Mouse (Mus musculus): Measurements from ENCODE around the gene Skor1. TPM values are rescaled to one million over a fixed set of nuclear protein-coding genes. Genes with fewer than 3 reads are reported as not detected.

The Skor1 gene
- total RNA-seq, 2 experiments from 2014 or later: 0.28 to 0.29 TPM

DNA sequence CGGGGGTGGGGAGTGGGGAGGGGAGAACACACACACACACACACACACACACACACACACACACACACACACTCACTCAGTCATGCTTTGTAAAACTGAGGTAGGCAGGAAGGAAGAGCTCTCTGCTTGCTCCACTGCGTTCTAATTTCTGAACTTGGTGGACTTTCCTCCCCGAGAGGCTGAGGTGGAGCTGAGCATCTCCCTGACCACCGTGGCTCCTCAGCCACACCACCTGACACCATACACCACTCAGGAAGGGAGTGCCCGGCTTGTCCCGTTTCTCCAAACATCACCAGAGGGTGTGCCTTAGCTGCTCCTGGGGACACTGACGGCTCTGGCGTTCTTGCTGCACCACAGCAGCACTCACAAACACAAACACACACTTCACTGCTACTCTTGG lies 29.5 kb upstream of the Skor1 start:
- intact Hi-C loops (cut with DNase I): no loop called here
- no peak for TF ChIP-seq CTCF (IDR thresholded peaks at IDR 0.05)
- H3K27ac ChIP-seq: no peak overlapping the region
- no peak overlapping the region for H3K4me3 ChIP-seq
- DNase-seq (ENCODE audit: extremely low spot score in 1 of 2, low spot score in 2 of 2): no peak

DNA sequence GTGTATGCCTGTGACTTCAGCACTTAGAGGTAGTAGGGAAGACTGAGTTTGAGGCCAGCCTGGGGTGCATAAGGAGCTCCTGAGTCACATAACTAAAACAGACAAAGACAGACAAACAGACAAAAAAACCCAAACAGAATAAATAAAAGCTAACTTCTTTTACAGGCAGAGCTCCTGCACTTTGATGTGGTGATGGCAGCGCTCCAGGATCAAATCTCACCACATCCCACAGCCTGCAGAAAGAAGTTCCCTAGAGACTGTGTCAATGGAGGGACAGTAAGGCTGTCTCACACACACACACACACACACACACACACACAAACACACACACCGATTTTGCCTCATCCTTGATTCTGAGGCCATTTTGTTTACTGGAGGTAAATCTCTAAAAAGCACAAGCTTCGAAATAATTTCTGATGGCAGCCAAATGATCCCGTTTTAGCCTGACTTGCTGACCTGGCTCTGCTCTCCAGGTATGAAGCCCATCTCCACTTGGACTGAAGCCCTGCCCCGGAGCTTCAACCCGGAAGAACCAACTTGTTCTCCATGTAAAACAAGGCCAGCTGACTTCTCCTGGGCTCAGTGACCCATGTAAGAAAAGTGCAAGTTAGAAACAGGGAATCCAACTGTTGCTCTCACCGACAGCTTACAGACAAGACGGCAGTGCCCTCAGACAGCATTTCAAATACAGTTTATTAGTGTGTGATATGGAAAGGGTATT lies 25.4 kb upstream of the Skor1 start:
- TF ChIP-seq CTCF (IDR thresholded peaks at IDR 0.05): no peak
- DNase-seq (ENCODE audit: extremely low spot score in 1 of 2, low spot score in 2 of 2): no peak
- intact Hi-C loops (cut with DNase I): no loop called here
- H3K27ac ChIP-seq: no peak overlapping the region
- no peak overlapping the region for H3K4me3 ChIP-seq

DNA sequence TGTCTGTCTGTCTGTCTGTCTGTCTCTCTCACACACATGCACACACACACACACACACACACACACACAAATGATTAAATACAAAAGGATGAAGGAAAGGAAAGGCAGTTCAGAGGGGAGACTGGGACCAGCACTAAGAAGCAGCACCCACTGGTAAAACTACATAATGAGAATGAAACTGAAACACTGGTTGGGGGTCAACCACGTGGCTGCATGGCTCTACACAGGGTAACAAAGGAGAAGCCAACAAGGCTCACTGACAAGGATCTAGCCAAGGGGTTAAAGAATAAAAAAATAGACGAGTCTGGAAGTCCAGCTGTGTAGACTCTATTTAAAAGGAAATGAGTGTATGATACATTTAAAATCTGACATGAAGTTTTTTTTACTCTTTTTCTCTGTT lies 23.2 kb upstream of the Skor1 start:
- no peak for DNase-seq (ENCODE audit: extremely low spot score in 1 of 2, low spot score in 2 of 2)
- H3K4me3 ChIP-seq: no peak overlapping the region
- no peak overlapping the region for H3K27ac ChIP-seq
- TF ChIP-seq CTCF (IDR thresholded peaks at IDR 0.05): no peak
- intact Hi-C loops (cut with DNase I): no loop called here

DNA sequence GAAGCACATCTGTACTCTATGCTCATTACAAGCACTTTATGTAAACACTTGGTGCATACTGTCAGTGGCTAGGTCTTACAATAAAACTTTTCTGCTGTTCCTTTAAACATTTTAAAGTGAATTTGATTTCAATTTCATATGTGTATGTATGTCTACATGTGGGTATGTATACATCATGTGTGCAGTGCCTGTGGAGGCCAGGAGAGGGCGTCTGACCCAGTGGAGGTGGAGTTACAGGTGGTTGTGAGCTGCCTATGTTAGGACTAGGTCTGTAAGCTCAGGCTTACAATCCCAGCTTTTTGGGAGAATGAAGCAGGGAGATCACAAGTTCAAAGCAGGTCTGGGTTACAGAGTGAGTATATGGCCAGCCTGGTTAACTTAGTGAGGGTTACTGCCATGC lies 20.4 kb upstream of the Skor1 start:
- Histone ChIP-seq H3K4me3 (no peak overlapping the region), H3K27ac (no peak overlapping the region)
- intact Hi-C loops (cut with DNase I): no loop called here
- no peak for DNase-seq (ENCODE audit: extremely low spot score in 1 of 2, low spot score in 2 of 2)
- TF ChIP-seq CTCF (IDR thresholded peaks at IDR 0.05): no peak; the same call in none of the 2 replicates

DNA sequence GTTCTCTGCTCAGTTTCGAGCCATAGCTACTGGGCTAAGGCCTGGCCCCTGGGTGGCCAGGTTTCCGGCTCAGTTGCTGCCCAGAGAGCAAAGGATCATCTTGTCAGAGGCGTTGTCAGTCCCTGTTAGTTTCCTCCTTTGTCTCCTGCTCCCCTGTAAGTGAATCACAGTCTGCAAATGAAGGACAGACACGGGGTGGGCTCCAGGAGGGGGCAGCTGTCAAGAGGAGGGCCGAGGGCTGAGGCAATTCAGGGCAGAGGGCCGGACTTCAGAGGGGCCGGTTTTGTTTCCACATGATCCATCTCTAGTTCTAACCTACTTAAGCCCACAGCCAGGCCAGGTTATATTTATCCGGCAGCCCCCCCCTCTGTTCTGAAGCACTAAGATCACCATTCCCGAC lies 16.3 kb upstream of the Skor1 start:
- Histone ChIP-seq H3K27ac (no peak overlapping the region), H3K4me3 (no peak overlapping the region)
- no peak for TF ChIP-seq CTCF (IDR thresholded peaks at IDR 0.05)
- no peak for DNase-seq (ENCODE audit: extremely low spot score in 1 of 2, low spot score in 2 of 2)
- intact Hi-C loops (cut with DNase I): no loop called here

DNA sequence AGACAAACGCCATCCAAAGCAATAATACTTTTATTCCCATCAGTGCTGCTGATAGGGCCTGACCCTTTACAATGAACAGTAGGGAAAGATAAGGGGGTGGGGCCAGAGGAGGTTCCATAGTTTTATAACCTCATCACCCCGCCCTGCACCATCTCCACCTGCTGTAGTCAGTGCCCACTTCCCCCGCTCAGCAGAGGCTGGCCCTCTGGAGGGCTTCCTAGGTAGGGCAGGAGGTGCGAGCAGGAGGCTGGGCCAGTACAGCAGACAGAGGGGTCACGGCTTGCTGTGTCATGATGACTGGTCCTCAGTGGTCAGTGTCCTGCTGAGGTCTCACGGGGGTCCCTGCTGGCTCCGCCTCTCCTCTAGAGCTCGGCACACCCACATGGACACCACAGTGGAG lies 15.0 kb upstream of the Skor1 start:
- Histone ChIP-seq H3K27ac (no peak overlapping the region), H3K4me3 (no peak overlapping the region)
- intact Hi-C loops (cut with DNase I): no loop called here
- no peak for DNase-seq (ENCODE audit: extremely low spot score in 1 of 2, low spot score in 2 of 2)
- TF ChIP-seq CTCF (IDR thresholded peaks at IDR 0.05): no peak

DNA sequence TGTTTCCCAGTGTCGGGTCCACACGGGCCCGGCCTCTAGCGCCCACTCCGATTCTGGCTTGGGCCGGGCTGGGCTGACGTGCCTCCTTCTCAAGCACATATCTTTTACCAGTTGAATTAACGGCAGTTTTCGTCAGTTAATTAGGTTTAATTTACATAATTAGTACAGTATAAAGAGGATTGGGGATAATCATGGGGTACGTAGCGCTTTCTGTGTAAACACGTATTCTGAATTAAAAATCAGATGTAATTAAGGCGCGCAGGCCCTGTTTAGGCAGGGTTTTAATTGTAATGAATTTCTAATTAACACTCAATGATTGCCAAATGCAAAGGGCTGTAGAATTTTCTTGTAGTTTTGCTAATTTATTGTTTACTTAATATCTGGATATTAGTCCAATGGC lies 3.2 kb upstream of the Skor1 start:
- DNase-seq (ENCODE audit: extremely low spot score in 1 of 2, low spot score in 2 of 2): no peak
- intact Hi-C loops (cut with DNase I): no loop called here
- no peak overlapping the region for H3K27ac ChIP-seq
- no peak for TF ChIP-seq CTCF (IDR thresholded peaks at IDR 0.05)
- no peak overlapping the region for H3K4me3 ChIP-seq

DNA sequence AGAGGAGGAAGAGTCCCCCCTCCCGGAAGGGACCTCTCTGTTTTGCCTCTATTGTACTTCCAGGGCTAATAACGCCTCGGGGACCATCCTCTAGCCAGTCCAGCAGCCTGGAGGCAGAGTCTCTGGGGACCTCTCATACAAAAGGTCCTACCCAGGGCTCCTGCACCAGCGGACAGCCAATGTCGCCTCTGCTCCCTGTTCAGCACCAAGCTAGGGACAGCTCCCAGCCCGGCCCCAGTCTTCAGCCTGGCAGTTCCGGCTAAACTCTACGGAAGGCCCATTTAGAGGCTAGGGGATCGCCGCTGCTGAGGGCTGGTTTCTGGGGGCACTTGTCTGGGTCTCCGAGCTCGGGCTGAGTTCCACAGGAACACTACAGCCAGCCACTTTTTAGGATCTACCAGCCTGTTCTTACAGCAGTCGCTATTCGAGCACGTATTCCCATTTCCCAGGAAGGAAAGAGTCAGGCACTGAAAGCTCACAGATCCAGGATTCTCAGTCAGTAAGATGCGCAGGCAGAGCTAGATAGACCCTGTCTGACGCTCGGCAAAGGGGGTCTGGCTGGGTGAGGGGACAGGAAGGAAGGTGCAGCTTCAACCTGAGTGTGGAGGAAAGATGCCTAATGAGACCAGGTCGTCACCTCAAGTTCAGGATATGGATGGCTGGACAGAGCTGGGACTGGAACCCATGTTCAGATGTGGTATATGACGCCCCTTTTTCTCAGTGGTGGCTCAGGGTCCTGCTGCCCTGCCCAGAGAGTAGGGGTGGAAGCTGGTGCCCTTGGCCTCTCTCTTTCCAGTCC lies 2.5 kb upstream of the Skor1 start:
- intact Hi-C loops (cut with DNase I): no loop called here
- Histone ChIP-seq H3K4me3 (no peak overlapping the region), H3K27ac (no peak overlapping the region)
- no peak for DNase-seq (ENCODE audit: extremely low spot score in 1 of 2, low spot score in 2 of 2)
- no peak for TF ChIP-seq CTCF (IDR thresholded peaks at IDR 0.05)

DNA sequence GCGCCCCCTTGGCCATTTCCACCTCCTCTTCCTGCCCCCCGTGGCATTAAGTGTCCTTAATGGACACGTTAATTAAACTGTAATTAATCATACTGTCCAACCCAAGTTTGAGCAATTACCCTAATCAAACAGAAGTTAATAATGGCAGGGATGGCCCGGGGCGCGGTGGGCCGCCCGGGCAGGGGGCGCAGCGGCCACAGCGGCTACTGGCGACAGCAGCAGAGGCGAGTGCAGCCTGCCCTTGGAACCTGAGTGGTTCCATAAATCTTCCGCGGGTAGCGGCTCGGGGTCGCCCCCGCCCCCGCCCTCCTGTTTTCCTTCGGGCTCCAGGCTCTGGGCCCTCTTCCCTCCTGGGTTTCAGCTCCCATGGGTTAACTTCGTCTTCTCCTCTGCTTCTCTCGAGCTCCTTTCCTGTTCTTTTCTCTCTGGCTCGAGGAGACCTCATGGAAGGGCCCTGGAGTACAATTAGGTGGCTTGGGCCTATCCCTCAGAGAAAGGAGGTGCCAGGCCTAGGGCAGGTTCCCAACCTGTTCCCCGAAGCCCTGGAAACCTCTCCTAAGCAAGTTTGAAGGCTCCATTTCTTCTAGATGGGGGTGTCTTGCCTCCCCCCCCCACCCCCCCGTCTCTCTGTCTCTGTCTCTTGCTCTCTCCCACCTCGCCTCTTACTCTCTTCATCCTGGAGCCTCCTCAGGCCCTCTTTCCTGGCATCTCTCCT lies 1.5 kb upstream of the Skor1 start:
- no peak for DNase-seq (ENCODE audit: extremely low spot score in 1 of 2, low spot score in 2 of 2)
- intact Hi-C loops (cut with DNase I): no loop called here
- Histone ChIP-seq H3K27ac (no peak overlapping the region), H3K4me3 (no peak overlapping the region)
- no peak for TF ChIP-seq CTCF (IDR thresholded peaks at IDR 0.05)

DNA sequence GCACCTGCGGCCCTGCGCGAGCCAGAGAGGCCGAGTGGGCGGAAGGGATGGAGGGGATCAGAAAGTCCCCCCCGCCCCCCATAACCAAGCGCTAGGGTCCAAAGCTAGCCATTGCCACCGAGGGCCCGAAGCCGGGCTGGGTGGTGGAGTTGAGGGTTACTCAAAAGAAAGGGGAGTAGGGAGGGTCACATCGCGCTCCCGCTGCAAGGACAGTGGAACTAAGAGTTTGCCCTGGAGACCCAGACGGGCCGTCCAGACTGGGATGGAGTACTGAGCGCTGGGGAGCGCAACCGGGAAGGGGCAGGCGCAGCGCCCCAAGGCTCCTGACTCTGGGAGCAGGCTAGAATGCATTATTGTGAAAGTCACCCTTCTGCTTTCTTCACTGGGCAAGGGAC lies 608 bp upstream of the Skor1 start:
- intact Hi-C loops (cut with DNase I): loop anchor here (10.0 kb wide), 1 partner anchor 875 kb away; the partner anchor contains the start of gene Smad6
- Histone ChIP-seq H3K27ac (no peak overlapping the region), H3K4me3 (no peak overlapping the region)
- DNase-seq (ENCODE audit: extremely low spot score in 1 of 2, low spot score in 2 of 2): no peak
- no peak for TF ChIP-seq CTCF (IDR thresholded peaks at IDR 0.05)

DNA sequence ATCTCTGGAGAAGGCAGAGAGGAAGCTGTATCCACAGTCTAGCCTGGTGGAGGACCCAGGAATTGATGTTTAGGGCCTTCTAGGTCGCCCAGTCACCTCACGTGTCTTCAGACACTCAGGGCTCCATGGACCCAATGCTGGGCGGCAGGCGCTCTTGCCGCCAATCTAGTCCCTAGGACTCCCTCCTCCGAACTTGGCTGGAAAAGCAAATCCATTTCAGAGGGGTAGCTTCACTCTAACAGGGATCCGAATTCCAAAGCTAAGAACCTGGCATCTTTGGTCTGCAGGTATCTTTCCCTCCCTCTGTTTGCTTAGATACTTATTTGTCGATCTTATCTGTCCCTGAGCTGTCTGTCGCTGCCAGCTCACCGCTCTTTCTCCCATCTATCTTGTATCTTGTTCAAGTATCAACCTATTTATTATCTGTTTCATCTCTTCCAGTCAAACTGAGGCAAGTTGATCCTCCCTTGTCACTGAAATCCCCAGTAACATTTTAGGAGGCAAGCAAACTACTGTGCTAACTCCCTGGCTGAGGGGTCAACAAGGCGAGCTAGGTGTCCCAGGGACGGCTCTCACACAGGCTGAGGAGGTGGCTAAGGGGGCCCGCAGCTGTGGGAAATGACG lies 863 bp downstream of the Skor1 start:
- no peak for DNase-seq (ENCODE audit: extremely low spot score in 1 of 2, low spot score in 2 of 2)
- TF ChIP-seq CTCF (IDR thresholded peaks at IDR 0.05): no peak
- H3K27ac ChIP-seq: no peak overlapping the region
- H3K4me3 ChIP-seq: no peak overlapping the region
- intact Hi-C loops (cut with DNase I): loop anchor here (10.0 kb wide), 1 partner anchor 877 kb away; the partner anchor contains the start of gene Smad6

DNA sequence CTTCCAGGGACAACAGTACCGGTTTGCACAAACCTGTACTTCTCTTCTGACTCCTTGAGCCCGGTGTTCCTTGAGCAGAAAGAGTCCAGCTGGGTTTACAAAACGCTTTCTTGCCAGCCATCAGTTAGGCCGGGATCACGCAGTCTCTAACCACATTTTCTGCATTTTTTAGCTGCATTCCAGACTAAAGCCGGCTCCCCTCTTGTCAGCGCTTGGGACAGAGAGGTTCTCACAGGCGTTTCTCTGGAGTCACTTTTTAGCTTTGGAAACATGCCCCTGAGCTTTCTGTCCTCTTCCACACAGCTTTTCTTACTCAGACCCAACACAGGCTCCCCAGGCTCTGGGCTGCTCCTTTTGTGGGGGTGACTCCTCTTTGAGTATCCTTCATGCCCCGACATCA lies 1.5 kb downstream of the Skor1 start:
- Histone ChIP-seq H3K4me3 (no peak overlapping the region), H3K27ac (no peak overlapping the region)
- TF ChIP-seq CTCF (IDR thresholded peaks at IDR 0.05): no peak
- DNase-seq (ENCODE audit: extremely low spot score in 1 of 2, low spot score in 2 of 2): no peak
- intact Hi-C loops (cut with DNase I): loop anchor here (10.0 kb wide), 1 partner anchor 878 kb away; the partner anchor contains the start of gene Smad6

Data from left cerebral cortex, adult 2 months (tissue).